Mouse (Mus musculus) gastrocnemius, adult 2 months (tissue): ENCODE data around the gene Btbd35f7. TPM values are rescaled to one million over a fixed set of nuclear protein-coding genes. Genes with fewer than 3 reads are reported as not detected.
"Not testable (repeated sequence)": the region's sequence is repeated elsewhere in the genome, so short reads cannot be mapped to it uniquely, and the experiment has no call there.

ENCODE experiments used
- DNase-seq: peaks from one replicate; pipeline ENCODE4 v3.0.0; 2022
- H3K27ac ChIP-seq: fragments of 200-600 bp; 2 replicates; pipeline ENCODE4 v1.8.1; 2022; ENCODE audit warnings: mild to moderate bottlenecking
- H3K4me3 ChIP-seq: fragments of 200-600 bp; 2 replicates; pipeline ENCODE4 v1.8.1; 2022; ENCODE audit warnings: mild to moderate bottlenecking, moderate library complexity
- intact Hi-C: fragments of 180-260 bp; cut with DNase I; formaldehyde crosslinking; loops from one replicate; pipeline ENCODE4 v1.15.1; 2025
- long read RNA-seq, 2 experiments: library from polyadenylated mRNA; stranded (forward); transcript quantifications; one replicate each; pipeline ENCODE4 v2.0.0; 2021
- total RNA-seq, 2 experiments: library from RNA; stranded (reverse); gene quantifications; 2 replicates each; pipeline ENCODE4 v1.2.3; 2021

The Btbd35f7 gene
- not detected for total RNA-seq
- long read RNA-seq, experiment 1 = 0 reads
- long read RNA-seq, experiment 2 = 0 reads

- DNase-seq, intact Hi-C loops, H3K27ac ChIP-seq, H3K4me3 ChIP-seq: not testable (repeated sequence)
These were observed at the start of gene Btbd35f7 for GRCm38 (mm10) chrX:5668767-5669166. Gene Btbd35f7, plus strand, starts transcription at chrX:5669067.

Other genes with a start within 250 kb of the Btbd35f7 start
- gene Mycs, start 199.8 kb upstream of the Btbd35f7 start, total RNA-seq = not detected